Mouse (Mus musculus) gonadal fat pad, adult 2 months (tissue): Measurements from ENCODE around the gene Slc29a2. TPM values are rescaled to one million over a fixed set of nuclear protein-coding genes. Genes with fewer than 3 reads are reported as not detected.

ENCODE experiments used
- DNase-seq: peaks from one replicate; pipeline ENCODE4 v3.0.0-alpha.2; 2012; ENCODE audit warnings: low read depth
- polyA plus RNA-seq: library from polyadenylated mRNA; depleted of rRNA; stranded (reverse); fragments of >200 nt; gene quantifications from 2 replicates; pipeline ENCODE4 v1.2.3, GENCODE M21; 2012

Gene Slc29a2
- polyA plus RNA-seq, 1 experiment, result 5.1 TPM

GRCm38 (mm10) chr19:5058801-5059771 lies 35.4 kb downstream of the Slc29a2 start:
- no peak for DNase-seq

DNA sequence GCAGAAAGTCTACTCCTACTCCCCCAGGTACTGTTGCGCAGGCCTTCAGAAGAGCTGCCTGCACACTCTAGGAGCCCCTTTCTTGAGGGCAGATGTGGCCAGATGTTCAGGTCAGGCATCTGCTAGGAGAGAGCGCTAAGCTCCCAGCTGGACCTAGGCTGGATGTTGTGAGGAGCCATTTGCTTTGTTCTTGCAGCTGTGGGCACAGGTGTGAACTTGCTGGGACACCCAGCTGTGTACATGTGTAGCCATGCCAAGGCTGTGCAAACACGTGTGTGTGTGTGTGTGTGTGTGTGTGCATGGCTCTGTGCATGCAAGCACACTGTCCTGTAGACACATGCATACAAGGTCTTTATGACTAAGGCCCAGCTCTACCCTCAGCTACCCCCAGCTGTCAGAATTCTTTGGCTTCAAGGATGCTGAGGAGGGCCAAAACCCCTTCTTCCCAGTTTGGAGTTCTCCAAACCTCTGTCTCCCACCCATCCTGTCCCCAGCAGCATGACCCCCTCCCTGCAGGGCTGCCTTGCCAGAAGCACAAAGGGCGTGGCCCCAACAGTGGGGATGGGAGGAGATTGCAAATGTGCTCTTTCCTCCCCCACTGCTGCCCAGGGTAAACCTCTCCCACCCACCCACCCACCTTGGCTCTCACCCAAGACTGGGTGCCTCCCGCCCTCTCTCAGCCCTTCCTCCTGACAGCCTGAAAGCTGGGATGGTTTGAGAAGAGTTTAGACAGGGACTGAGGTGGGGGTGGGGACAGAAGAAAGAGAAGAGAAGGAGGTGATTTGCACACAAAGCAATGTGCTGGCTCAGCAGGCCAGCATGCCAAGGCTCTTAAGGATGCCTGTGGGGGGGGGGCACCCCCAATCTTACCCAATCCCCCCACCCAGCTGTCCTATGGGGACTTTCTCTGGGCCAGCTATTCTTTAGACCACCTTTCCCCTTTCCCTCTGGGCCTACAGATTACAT lies 37.0 kb downstream of the Slc29a2 start:
- DNase-seq, result no peak

GRCm38 (mm10) chr19:5062041-5062440 lies 38.4 kb downstream of the Slc29a2 start:
- DNase-seq, result no peak

DNA sequence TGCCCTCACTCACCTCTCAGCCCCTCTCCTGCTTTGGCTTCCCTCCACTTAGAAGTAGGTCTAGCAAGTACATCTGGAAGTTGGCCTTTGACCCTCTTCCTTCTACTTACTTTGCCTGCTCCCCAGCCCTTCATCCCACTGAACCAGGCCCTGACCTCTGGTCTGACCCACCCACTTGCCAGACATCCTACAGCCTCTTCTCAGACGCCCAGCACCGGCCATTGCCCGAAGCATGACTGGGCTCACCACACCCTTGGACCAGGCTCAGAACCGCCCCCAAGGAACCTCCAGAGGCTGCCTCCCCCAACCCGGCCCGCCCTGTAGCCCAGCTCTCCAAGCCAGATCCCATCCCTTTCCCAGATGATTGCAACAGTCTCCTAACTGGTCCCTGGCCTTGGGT lies 38.8 kb downstream of the Slc29a2 start:
- no peak for DNase-seq

DNA sequence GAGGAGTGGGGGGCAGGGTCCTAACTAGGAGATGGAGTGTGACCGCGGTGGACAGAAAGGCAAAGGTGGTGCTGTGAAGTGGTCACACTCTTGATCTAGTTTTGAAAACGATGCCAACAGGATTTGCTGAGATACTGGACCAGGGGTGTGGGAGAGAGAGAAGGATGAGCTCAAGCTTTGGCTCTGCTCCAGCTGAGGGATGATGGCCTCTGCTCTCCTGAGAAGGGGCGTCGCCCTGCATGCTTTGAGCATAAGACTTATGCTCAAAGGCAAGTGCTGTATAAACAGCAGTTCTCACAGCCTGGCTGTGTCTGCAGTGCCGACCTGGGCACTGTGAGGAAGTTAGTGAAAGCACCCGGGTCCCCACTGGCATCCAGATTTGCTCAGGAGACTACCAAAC lies 41.4 kb downstream of the Slc29a2 start:
- DNase-seq, result no peak

DNA sequence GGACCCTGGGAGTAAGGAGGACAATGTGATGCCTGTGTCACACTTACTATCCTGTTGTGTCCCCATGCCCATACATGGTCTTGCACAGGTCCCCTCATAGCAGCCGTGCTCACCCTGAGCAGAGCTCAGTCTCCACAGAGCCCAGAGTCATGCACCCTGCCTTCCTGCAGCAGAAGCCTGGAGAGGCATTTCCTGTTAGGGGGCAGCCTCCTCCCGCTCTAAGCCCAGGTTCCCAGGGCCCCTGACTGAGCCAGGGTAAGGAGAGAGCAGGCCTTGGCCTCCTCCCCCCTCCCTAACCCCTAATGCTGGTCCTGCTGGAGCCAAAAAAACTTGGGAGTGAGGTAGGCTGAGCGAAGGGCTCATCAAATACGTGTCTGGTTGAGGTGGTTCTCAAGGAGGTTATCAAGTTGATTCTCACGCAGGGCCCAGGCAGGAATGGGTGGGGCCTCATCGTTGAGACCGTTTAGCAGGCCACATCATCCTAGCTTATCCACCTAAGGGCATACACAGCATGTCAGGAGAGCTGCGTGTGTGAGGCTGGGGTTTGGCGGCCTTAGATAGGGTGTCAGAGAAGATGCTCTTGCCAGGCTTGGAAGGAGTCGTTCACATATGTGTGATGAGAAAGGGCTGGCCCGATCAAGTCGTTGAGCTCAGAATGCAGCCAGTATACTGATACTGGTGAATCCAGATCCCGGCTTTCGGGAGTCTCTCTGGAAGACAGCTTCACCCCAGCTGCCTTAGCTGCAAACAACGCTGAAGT lies 43.6 kb downstream of the Slc29a2 start:
- DNase-seq, result no peak

DNA sequence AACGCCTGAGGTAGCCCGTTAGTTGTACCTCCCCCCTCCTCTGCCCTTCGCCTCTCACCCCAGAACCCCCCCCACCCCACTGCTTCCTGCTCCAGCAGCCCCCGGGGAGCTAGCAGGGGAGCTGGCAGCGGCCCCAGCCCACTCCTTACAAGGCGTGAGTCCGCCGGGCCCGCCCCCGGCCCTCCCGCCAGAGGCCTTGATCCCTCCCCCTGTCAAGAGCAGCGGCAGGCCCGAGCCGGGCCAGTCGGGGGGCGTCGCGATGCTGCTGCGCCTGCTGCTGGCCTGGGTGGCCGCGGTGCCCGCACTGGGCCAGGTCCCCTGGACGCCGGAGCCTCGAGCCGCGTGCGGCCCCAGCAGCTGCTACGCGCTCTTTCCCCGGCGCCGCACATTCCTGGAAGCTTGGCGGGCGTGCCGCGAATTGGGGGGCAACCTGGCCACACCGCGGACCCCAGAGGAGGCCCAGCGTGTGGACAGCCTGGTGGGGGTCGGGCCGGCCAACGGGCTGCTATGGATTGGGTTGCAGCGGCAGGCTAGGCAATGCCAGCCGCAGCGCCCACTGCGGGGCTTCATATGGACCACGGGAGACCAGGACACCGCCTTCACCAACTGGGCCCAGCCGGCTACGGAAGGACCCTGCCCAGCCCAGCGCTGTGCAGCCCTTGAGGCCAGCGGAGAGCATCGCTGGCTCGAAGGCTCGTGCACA lies 44.4 kb downstream of the Slc29a2 start, which contains the start of gene Cd248:
Gene Cd248 (plus strand): TSS at position 212 of the 703 bp plus-strand sequence.
- no peak for DNase-seq

DNA sequence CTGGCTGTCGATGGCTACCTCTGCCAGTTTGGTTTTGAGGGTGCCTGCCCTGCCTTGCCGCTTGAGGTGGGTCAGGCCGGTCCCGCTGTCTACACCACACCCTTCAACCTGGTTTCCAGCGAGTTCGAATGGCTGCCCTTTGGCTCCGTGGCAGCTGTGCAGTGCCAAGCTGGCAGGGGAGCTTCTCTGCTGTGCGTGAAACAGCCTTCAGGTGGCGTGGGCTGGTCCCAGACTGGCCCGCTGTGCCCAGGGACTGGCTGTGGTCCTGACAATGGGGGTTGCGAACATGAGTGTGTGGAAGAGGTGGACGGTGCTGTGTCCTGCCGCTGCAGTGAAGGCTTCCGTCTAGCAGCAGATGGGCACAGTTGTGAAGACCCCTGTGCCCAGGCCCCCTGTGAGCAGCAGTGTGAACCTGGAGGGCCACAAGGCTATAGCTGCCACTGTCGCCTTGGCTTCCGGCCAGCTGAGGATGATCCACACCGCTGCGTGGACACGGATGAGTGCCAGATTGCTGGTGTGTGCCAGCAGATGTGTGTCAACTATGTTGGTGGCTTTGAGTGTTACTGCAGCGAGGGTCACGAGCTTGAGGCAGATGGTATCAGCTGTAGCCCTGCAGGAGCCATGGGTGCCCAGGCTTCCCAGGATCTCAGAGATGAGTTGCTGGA lies 45.0 kb downstream of the Slc29a2 start:
- DNase-seq, result no peak

DNA sequence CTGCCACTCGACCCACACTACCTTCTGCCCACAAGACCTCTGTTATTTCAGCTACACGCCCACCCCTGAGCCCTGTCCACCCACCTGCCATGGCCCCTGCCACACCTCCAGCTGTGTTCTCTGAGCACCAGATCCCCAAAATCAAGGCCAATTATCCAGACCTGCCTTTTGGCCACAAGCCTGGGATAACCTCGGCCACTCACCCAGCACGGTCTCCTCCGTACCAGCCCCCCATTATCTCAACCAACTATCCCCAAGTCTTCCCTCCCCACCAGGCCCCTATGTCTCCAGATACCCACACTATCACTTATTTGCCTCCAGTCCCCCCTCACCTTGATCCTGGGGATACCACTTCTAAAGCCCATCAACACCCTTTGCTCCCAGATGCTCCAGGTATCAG lies 45.8 kb downstream of the Slc29a2 start:
- DNase-seq, result no peak

DNA sequence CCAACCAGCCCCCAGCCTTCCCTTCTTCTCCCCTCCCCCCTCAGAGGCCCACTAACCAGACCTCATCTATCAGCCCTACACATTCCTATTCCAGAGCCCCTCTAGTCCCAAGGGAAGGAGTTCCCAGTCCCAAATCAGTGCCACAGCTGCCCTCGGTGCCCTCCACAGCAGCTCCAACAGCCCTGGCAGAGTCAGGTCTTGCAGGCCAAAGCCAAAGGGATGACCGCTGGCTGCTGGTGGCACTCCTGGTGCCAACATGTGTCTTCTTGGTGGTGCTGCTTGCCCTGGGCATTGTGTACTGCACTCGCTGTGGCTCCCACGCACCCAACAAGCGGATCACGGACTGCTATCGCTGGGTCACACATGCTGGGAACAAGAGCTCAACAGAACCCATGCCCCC lies 46.3 kb downstream of the Slc29a2 start:
- no peak for DNase-seq

GRCm38 (mm10) chr19:5071077-5071476 lies 47.4 kb downstream of the Slc29a2 start:
- DNase-seq, result no peak

DNA sequence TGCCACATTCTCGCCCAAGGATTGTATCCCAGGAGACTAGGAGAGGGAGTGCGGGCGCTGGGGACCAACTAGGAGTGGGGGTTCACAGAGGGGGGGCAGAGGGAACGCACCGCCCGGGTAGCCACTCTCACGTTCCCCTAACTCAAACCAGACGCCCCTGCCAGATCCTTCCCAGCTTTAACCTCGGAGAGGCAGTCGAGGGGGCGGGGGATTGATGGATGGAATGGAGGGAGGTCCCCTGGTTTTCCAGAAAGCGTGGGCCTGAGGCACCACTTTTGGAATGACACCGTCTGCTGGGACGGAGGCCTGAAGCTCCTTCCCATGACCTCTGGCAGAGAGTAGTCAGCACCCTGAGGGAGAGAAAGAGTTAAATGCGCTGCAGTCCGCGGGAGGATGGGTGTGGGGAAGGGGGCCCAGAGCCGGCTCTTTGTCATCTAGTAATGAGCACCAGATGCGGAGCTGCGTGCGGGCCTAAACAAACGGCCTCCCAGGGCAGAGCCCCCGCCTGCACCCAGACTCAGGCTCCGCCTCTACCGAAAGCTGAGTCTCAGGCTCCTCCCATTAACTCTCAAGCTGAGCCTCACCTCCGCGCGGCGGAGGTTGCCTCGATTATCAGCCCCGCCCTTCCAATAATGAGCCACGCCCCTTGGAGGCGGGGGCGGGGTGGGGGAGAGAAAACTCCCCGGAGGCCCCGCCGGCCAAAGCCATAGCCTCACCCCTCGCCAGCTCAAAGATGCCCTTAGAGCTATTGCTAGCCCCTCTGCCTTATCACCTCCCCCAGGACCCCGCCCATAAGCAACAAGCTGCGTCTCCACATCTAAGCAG lies 48.1 kb downstream of the Slc29a2 start:
- DNase-seq, result no peak

DNA sequence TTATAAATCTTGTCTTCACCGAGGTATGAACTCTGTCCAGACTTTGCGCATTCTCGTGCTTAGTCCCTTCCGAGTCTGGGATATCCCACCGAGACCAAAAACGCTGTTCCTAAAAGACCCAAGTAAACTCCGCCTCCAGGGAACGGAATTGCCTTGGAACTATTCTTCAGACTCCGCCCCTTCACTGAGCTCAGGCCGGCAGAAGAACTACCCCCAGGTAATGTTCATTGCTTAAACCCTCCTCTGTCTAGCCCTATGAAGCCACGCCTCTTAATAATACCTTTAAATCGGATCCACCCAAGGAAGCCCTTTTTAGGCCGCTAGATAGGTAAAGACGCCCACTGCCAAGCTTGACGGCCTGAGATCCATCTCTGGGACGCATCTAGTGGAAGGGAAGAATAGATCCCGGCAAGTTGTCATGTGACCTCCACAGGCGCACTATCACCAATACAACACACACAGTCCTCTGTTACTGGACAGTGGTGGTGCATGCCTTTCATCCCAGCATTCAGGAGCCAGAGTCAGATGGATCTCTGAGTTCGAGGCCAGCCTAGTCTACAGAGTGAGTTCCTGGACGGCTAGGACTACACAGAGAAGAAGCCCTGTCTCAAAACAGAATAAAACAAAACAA lies 48.8 kb downstream of the Slc29a2 start:
- no peak for DNase-seq

- no peak for DNase-seq
Observed at GRCm38 (mm10) chr19:5073028-5073427, 49.4 kb downstream of the Slc29a2 start.

- DNase-seq, result no peak
Observed at GRCm38 (mm10) chr19:5073518-5073917, 49.9 kb downstream of the Slc29a2 start.

DNA sequence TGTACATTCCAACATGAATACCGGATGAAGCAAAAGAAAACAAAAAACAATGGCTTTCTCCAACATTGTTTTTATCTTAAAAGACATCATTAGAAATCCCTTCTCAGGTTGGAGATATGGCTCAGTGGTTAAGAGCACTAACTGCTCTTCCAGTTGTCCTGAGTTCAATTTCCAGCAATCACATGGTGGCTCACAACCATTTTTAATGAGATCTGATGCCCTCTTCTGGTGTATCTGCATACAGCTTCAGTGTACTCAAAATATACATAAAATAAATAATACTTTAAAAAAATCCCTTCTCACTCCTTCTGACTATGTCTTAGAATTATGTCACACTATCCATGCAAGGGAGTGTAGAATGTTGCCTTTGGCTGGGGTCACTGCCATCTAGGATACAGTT lies 55.6 kb downstream of the Slc29a2 start:
- no peak for DNase-seq
